In the genomic region with DNA sequence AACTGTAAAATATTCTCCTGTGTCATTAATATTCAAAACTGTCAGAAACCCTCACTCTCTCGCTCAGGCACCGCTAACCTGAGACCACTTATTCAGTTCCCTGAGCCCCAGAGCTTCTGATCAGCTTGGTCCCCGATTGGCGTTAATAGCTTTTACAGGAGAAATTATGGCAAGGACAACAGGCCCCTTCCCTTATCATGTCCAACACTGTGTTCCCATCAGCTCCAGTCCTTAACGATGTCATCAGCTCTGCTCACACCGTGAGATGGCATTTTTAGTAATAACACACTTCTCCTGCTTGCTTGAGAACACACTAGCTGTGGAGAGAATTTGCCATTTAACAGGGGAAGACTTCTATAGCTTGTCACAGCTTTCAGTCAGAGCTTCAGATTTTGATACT, we compare ENCODE assay signal across 22 mouse cellular contexts. TPM values are rescaled to one million over a fixed set of nuclear protein-coding genes. Genes with fewer than 3 reads are reported as not detected.
DNase-seq lines count a peak whose midpoint lies in the region; ATAC-seq and TF ChIP-seq lines count a peak whose summit lies in the region.
"Had no signal": no experiment of that assay in that cellular context is flagged by ENCODE, and none has a peak within 500 bp of the region (broad histone marks: within the 10 kb centered on the region; RNA-seq: fewer than 3 reads in every experiment).

No protein-coding gene starts in this region.

- H3K27me3 ChIP-seq in heart, embryonic 12.5 days (replicated peaks), result peaks cover 60% of the 10 kb centered on the region
- H3K27me3 ChIP-seq in heart, embryonic 10.5 days (ENCODE audit: insufficient read depth, poor library complexity, severe bottlenecking), result peaks cover 47% of the 10 kb centered on the region
- no peaks in the 10 kb centered on the region for H3K27me3 ChIP-seq in hindbrain, postnatal 0 days (ENCODE audit: insufficient read depth, low read length)
- H3K27me3 ChIP-seq in hindbrain, embryonic 12.5 days, result no peaks in the 10 kb centered on the region
- H3K27me3 ChIP-seq in midbrain, embryonic 15.5 days (replicated peaks), result no peaks in the 10 kb centered on the region
- H3K27me3 ChIP-seq: CH12.LX; forebrain, embryonic 13.5 days; hindbrain, embryonic 15.5 days; stomach, embryonic 15.5 days had no signal

- H3K9me3 ChIP-seq in heart, embryonic 12.5 days (replicated peaks), result 0 out of 2 replicates have a peak, but pooled peaks cover 4% of the 10 kb centered on the region
- H3K9me3 ChIP-seq in heart, embryonic 10.5 days, result no peaks in the 10 kb centered on the region
- H3K9me3 ChIP-seq in hindbrain, postnatal 0 days (ENCODE audit: low read length), result no peaks in the 10 kb centered on the region
- H3K9me3 ChIP-seq in hindbrain, embryonic 12.5 days (replicated peaks), result no peaks in the 10 kb centered on the region
- H3K9me3 ChIP-seq in midbrain, embryonic 15.5 days, result no peaks in the 10 kb centered on the region
- H3K9me3 ChIP-seq: forebrain, embryonic 13.5 days; hindbrain, embryonic 15.5 days; stomach, embryonic 15.5 days had no signal

- no peak overlapping the region for H3K9ac ChIP-seq in heart, embryonic 12.5 days
- H3K9ac ChIP-seq in hindbrain, postnatal 0 days (replicated peaks; ENCODE audit: low read length), result no peak overlapping the region
- H3K9ac ChIP-seq in hindbrain, embryonic 12.5 days, result no peak overlapping the region
- H3K9ac ChIP-seq in midbrain, embryonic 15.5 days, result no peak overlapping the region
- H3K9ac ChIP-seq: forebrain, embryonic 13.5 days; hindbrain, embryonic 15.5 days; stomach, embryonic 15.5 days had no signal

- H3K27ac ChIP-seq in heart, embryonic 12.5 days (ENCODE audit: poor library complexity, severe bottlenecking), result no peak overlapping the region
- no peak overlapping the region for H3K27ac ChIP-seq in heart, embryonic 10.5 days
- no peak overlapping the region for H3K27ac ChIP-seq in hindbrain, postnatal 0 days
- H3K27ac ChIP-seq in hindbrain, embryonic 12.5 days, result no peak overlapping the region
- H3K27ac ChIP-seq in midbrain, embryonic 15.5 days, result peak overlapping the region; percentile 45
- no peak overlapping the region for H3K27ac ChIP-seq in layer of hippocampus, adult 2 months
- H3K27ac ChIP-seq: heart, adult 2 months; hindbrain, embryonic 15.5 days; stomach, embryonic 15.5 days had no signal

- peaks cover 24% of the 10 kb centered on the region for H3K4me1 ChIP-seq in heart, embryonic 12.5 days (replicated peaks)
- peaks cover 21% of the 10 kb centered on the region for H3K4me1 ChIP-seq in heart, embryonic 10.5 days
- no peaks in the 10 kb centered on the region for H3K4me1 ChIP-seq in hindbrain, postnatal 0 days (ENCODE audit: insufficient read depth, low read length)
- H3K4me1 ChIP-seq in hindbrain, embryonic 12.5 days, result peaks cover 7% of the 10 kb centered on the region; the same call in 1 of the 2 replicates
- H3K4me1 ChIP-seq in midbrain, embryonic 15.5 days, result peaks cover 10% of the 10 kb centered on the region; the same call in 1 of the 2 replicates
- H3K4me1 ChIP-seq: hindbrain, embryonic 15.5 days had no signal

- TF ChIP-seq CTCF in hindbrain, postnatal 0 days (IDR thresholded peaks at IDR 0.05; ENCODE audit: low read depth), result no peak
- TF ChIP-seq CTCF in brain, embryonic 14.5 days (IDR thresholded peaks at IDR 0.05; ENCODE audit: borderline replicate concordance, extremely low read depth, insufficient read depth, insufficient read length), result no peak
- TF ChIP-seq CTCF in layer of hippocampus, adult 2 months (conservative IDR thresholded peaks at IDR 0.05), result no peak

- peak overlapping the region; percentile 30 for H3K4me2 ChIP-seq in heart, embryonic 12.5 days
- H3K4me2 ChIP-seq in hindbrain, postnatal 0 days (ENCODE audit: low read depth, low read length), result no peak overlapping the region
- H3K4me2 ChIP-seq in hindbrain, embryonic 12.5 days (replicated peaks), result no peak overlapping the region
- H3K4me2 ChIP-seq in midbrain, embryonic 15.5 days, result peak overlapping the region; percentile 24; the same call in 1 of the 2 replicates
- H3K4me2 ChIP-seq: forebrain, embryonic 13.5 days; hindbrain, embryonic 15.5 days; stomach, embryonic 15.5 days had no signal

- WGBS in heart, embryonic 12.5 days, result 29% methylated on average over 6 of the region's 6 CpGs
- WGBS in heart, embryonic 10.5 days, result 46% methylated on average over 6 of the region's 6 CpGs
- WGBS in hindbrain, postnatal 0 days, result 61% methylated on average over 6 of the region's 6 CpGs
- 70% methylated on average over 6 of the region's 6 CpGs for WGBS in hindbrain, embryonic 12.5 days
- WGBS in midbrain, embryonic 15.5 days, result 43% methylated on average over 6 of the region's 6 CpGs

- no peak overlapping the region for H3K4me3 ChIP-seq in heart, embryonic 12.5 days
- no peak overlapping the region for H3K4me3 ChIP-seq in heart, embryonic 10.5 days
- H3K4me3 ChIP-seq in hindbrain, postnatal 0 days (ENCODE audit: low read length), result no peak overlapping the region
- H3K4me3 ChIP-seq in hindbrain, embryonic 12.5 days, result no peak overlapping the region
- H3K4me3 ChIP-seq in midbrain, embryonic 15.5 days, result no peak overlapping the region
- no peak overlapping the region for H3K4me3 ChIP-seq in layer of hippocampus, adult 2 months
- H3K4me3 ChIP-seq: forebrain, embryonic 13.5 days; heart, adult 2 months; hindbrain, embryonic 15.5 days; stomach, embryonic 15.5 days had no signal

- DNase-seq in heart, embryonic 10.5 days (ENCODE audit: low spot score), result no peak
- no peak for DNase-seq in hindbrain, postnatal 0 days (ENCODE audit: low spot score)
- peak; percentile 45 for DNase-seq in brain, embryonic 14.5 days (ENCODE audit: low read depth)
- no peak for DNase-seq in layer of hippocampus, adult 2 months (ENCODE audit: low spot score in 2 of 2)
- DNase-seq: adrenal gland, postnatal 36 days; cerebellum, adult 18-20 months; cerebellum, postnatal 36 days; gastrocnemius, postnatal 10 days; heart, adult 2 months; lung, adult 18-20 months; lung, postnatal 14 days; retina, postnatal 1 day; thymus, adult 18-20 months; thymus, postnatal 4 days had no signal

- TF ChIP-seq POLR2A in brain, embryonic 14.5 days (IDR thresholded peaks at IDR 0.05; ENCODE audit: borderline replicate concordance, extremely low read depth, insufficient read depth, insufficient read length, poor library complexity, severe bottlenecking), result no peak

- no peaks in the 10 kb centered on the region for H3K36me3 ChIP-seq in heart, embryonic 12.5 days
- no peaks in the 10 kb centered on the region for H3K36me3 ChIP-seq in heart, embryonic 10.5 days
- no peaks in the 10 kb centered on the region for H3K36me3 ChIP-seq in hindbrain, postnatal 0 days (ENCODE audit: insufficient read depth, low read length)
- no peaks in the 10 kb centered on the region for H3K36me3 ChIP-seq in hindbrain, embryonic 12.5 days
- H3K36me3 ChIP-seq in midbrain, embryonic 15.5 days (replicated peaks), result no peaks in the 10 kb centered on the region
- H3K36me3 ChIP-seq: hindbrain, embryonic 15.5 days; stomach, embryonic 15.5 days had no signal

- ATAC-seq in heart, embryonic 12.5 days (ENCODE audit: insufficient number of reproducible peaks, low FRiP score), result peak; percentile 84
- ATAC-seq in hindbrain, postnatal 0 days, result 0 out of 2 replicates have a peak, but pooled peaks have one; percentile 38
- no peak for ATAC-seq in hindbrain, embryonic 12.5 days (ENCODE audit: low FRiP score)
- peak; percentile 48; the same call in 1 of the 2 replicates for ATAC-seq in midbrain, embryonic 15.5 days (replicated peaks)
- ATAC-seq: forebrain, embryonic 13.5 days; intestine, postnatal 0 days had no signal

RNA-seq across cellular contexts. Expression of a gene that starts 48.2 kb away (rescaled TPM):
- polyA plus RNA-seq in heart, embryonic 12.5 days (2016; fragmentation: Nextera tagmentation; extraction: Ambion mirVana), result 11.5 and 11.9 TPM in 2 replicates
- polyA plus RNA-seq in heart, embryonic 10.5 days (2016; fragmentation: Nextera tagmentation; extraction: Ambion mirVana), result 11.0 and 12.4 TPM in 2 replicates
- total RNA-seq in hindbrain, postnatal 0 days (2014; rRNA removed), result 3.8 and 5.1 TPM in 2 replicates
- polyA plus RNA-seq in hindbrain, postnatal 0 days (2015; fragmentation: Nextera tagmentation; extraction: Ambion mirVana), result 2.7 and 3.2 TPM in 2 replicates
- 7.2 and 7.9 TPM in 2 replicates for polyA plus RNA-seq in hindbrain, embryonic 12.5 days (2016; fragmentation: Nextera tagmentation; extraction: Ambion mirVana)
- 4.5 and 6.3 TPM in 2 replicates for polyA plus RNA-seq in brain, embryonic 14.5 days (2012; rRNA removed)
- 3.2 and 4.2 TPM in 2 replicates for polyA plus RNA-seq in midbrain, embryonic 15.5 days (2015; fragmentation: Nextera tagmentation; extraction: Ambion mirVana)
- 1 to 10 TPM; 7.4 to 7.6 TPM for total RNA-seq in layer of hippocampus, adult 2 months (2021)

Comparison
In these comparisons a context has a peak if more than half of its experiments do, and no peak if none do; other contexts are left out.
1. H3K4me2 ChIP-seq: peak in heart, embryonic 12.5 days (single experiment) and midbrain, embryonic 15.5 days (single experiment); none in hindbrain, postnatal 0 days (single experiment) and hindbrain, embryonic 12.5 days (single experiment).